Mouse (Mus musculus) liver, adult 2 months (tissue): ENCODE results near the gene Itpk1.

ENCODE experiments used
- CTCF ChIP-seq: fragments of 200-500 bp; IDR thresholded peaks from 2 replicates; pipeline ENCODE4 v1.5.1; 2011; ENCODE audit warnings: low read depth, low read length, control low read depth
- POLR2A ChIP-seq: fragments of 200-500 bp; IDR thresholded peaks from 2 replicates; pipeline ENCODE4 v1.6.1; 2011; ENCODE audit warnings: low read length, control low read depth; ENCODE audit not compliant: insufficient read depth; ENCODE audit errors: extremely low read depth

GRCm38 (mm10) chr12:102725761-102726175 is 21.0 kb upstream of the Itpk1 start:
- no peak for TF ChIP-seq POLR2A
- no peak for TF ChIP-seq CTCF
